Mouse (Mus musculus) limb, embryonic 15.5 days (tissue): ENCODE measurements around the gene Bmper. TPM values are rescaled to one million over a fixed set of nuclear protein-coding genes. Genes with fewer than 3 reads are reported as not detected.
A peak's percentile ranks its signal among the peaks of the same experiment; 100 is the strongest.

ENCODE experiments used
- ATAC-seq: fragments of 200-750 bp; cut with Nextera tagmentation; 2 replicates; pipeline ENCODE4 v1.8.0; 2017; ENCODE audit warnings: low read depth, moderate TSS enrichment; ENCODE audit not compliant: insufficient number of reproducible peaks, low FRiP score, low TSS enrichment
- H3K27ac ChIP-seq: fragments of 300-500 bp; sonication (generic); 2 replicates; pipeline ENCODE4 v1.5.1; 2015; ENCODE audit warnings: moderate library complexity, mild to moderate bottlenecking, inconsistent platforms
- H3K27me3 ChIP-seq: fragments of 300-500 bp; sonication (generic); 2 replicates; pipeline ENCODE4 v1.6.1; 2015; ENCODE audit warnings: inconsistent platforms
- H3K36me3 ChIP-seq: fragments of 300-500 bp; sonication (generic); 2 replicates; pipeline ENCODE4 v1.6.1; 2015; ENCODE audit warnings: inconsistent platforms
- H3K4me1 ChIP-seq: fragments of 300-500 bp; sonication (generic); 2 replicates; pipeline ENCODE4 v1.6.1; 2015; ENCODE audit warnings: inconsistent platforms
- H3K4me2 ChIP-seq: fragments of 300-500 bp; sonication (generic); 2 replicates; pipeline ENCODE4 v1.6.1; 2015; ENCODE audit warnings: mild to moderate bottlenecking, inconsistent platforms
- H3K4me3 ChIP-seq: fragments of 300-500 bp; sonication (generic); 2 replicates; pipeline ENCODE4 v1.5.1; 2015; ENCODE audit warnings: mild to moderate bottlenecking, inconsistent platforms
- H3K9ac ChIP-seq: fragments of 300-500 bp; sonication (generic); 2 replicates; pipeline ENCODE4 v1.6.1; 2015; ENCODE audit warnings: inconsistent platforms
- H3K9me3 ChIP-seq: fragments of 300-500 bp; sonication (generic); 2 replicates; pipeline ENCODE4 v1.6.1; 2016; ENCODE audit warnings: inconsistent platforms
- WGBS: fragments of 180-500 bp; shearing (Covaris S2); methylation state at CpG from one replicate; pipeline ENCODE4 v1.1.7; 2015; 5-methylcytosine and 5-hydroxymethylcytosine counted together
- polyA plus RNA-seq: library from polyadenylated mRNA; unstranded; fragments of >200 nt; fragmentation: Nextera tagmentation; extraction: Ambion mirVana; gene quantifications from 2 replicates; pipeline ENCODE4 v1.2.1, GENCODE M21; 2015

The Bmper gene
- polyA plus RNA-seq = 14.8 and 15.5 TPM in 2 replicates

GRCm38 (mm10) chr9:23222841-23223548, at the start of gene Bmper:
Gene Bmper, plus strand, starts transcription at chr9:23223076.
- peaks cover 45% of the 10 kb centered on the region for H3K27me3 ChIP-seq
- peak; percentile 81 for ATAC-seq
- under 1% methylated on average over 76 of the region's 86 CpGs for WGBS

GRCm38 (mm10) chr9:23177476-23177875, 45.4 kb upstream of the Bmper start:
- Histone ChIP-seq H3K27ac (no peak overlapping the region), H3K4me1 (no peaks in the 10 kb centered on the region), H3K4me3 (no peak overlapping the region), H3K36me3 (no peaks in the 10 kb centered on the region), H3K4me2 (no peak overlapping the region), H3K9ac (no peak overlapping the region), H3K27me3 (no peaks in the 10 kb centered on the region), H3K9me3 (no peaks in the 10 kb centered on the region)
- 73% methylated on average over 4 of the region's 4 CpGs for WGBS
- ATAC-seq = no peak

More at GRCm38 (mm10) chr9:23222841-23223548, at the start of gene Bmper:
- Histone ChIP-seq H3K9me3 (no peaks in the 10 kb centered on the region), H3K4me3 (peak within 1 kb of the TSS; percentile 68), H3K4me2 (peak within 1 kb of the TSS; percentile 97), H3K27ac (peak within 1 kb of the TSS; percentile 78), H3K36me3 (no peaks in the 10 kb centered on the region), H3K4me1 (peaks cover 20% of the 10 kb centered on the region), H3K9ac (peak within 1 kb of the TSS; percentile 60)

GRCm38 (mm10) chr9:23187181-23187580, 35.7 kb upstream of the Bmper start:
- Histone ChIP-seq H3K4me2 (no peak overlapping the region), H3K27ac (no peak overlapping the region), H3K9me3 (no peaks in the 10 kb centered on the region), H3K4me1 (no peaks in the 10 kb centered on the region), H3K4me3 (no peak overlapping the region), H3K9ac (no peak overlapping the region), H3K36me3 (no peaks in the 10 kb centered on the region), H3K27me3 (no peaks in the 10 kb centered on the region)
- ATAC-seq = no peak
- 77% methylated on average over 4 of the region's 4 CpGs for WGBS

- 60% methylated on average over 4 of the region's 4 CpGs for WGBS
- Histone ChIP-seq H3K9ac (no peak overlapping the region), H3K4me3 (no peak overlapping the region), H3K4me2 (no peak overlapping the region), H3K36me3 (no peaks in the 10 kb centered on the region), H3K27ac (no peak overlapping the region), H3K4me1 (no peaks in the 10 kb centered on the region), H3K9me3 (no peaks in the 10 kb centered on the region), H3K27me3 (no peaks in the 10 kb centered on the region)
- ATAC-seq = no peak
These were observed 34.7 kb upstream of the Bmper start for GRCm38 (mm10) chr9:23188136-23188535.

GRCm38 (mm10) chr9:23190950-23191349, 31.9 kb upstream of the Bmper start:
- Histone ChIP-seq H3K9me3 (no peaks in the 10 kb centered on the region), H3K27me3 (no peaks in the 10 kb centered on the region), H3K27ac (no peak overlapping the region), H3K36me3 (no peaks in the 10 kb centered on the region), H3K9ac (no peak overlapping the region), H3K4me2 (no peak overlapping the region), H3K4me3 (no peak overlapping the region), H3K4me1 (no peaks in the 10 kb centered on the region)
- no peak for ATAC-seq
- 26% methylated on average over 1 of the region's 1 CpGs for WGBS

DNA sequence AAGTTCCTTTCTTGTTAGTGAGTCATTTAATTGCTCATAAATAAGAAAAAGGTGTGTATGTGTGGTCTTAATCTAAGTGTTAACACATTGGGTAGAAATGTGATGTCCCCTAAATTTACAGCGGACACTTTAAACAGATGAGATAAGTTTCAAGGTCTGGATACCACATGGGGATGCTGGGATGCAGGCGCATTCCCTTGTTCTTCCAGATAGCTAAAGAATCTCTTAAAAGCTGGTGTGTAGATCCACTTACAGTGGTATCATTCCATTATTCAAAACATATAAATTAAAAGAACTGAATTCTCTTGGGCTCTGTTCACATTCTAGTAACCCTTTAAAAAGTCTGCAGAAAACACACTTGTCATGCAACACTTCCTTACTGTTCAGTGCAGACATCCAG, 31.4 kb upstream of the Bmper start:
- H3K9ac ChIP-seq = no peak overlapping the region
- no peaks in the 10 kb centered on the region for H3K36me3 ChIP-seq
- no peak overlapping the region for H3K27ac ChIP-seq
- H3K27me3 ChIP-seq = no peaks in the 10 kb centered on the region
- no peaks in the 10 kb centered on the region for H3K4me1 ChIP-seq
- H3K4me2 ChIP-seq = no peak overlapping the region
- H3K9me3 ChIP-seq = no peaks in the 10 kb centered on the region
- no peak overlapping the region for H3K4me3 ChIP-seq
- WGBS = 46% methylated on average over 2 of the region's 2 CpGs
- ATAC-seq = no peak

- WGBS = 74% methylated on average over 3 of the region's 3 CpGs
These were observed 30.1 kb upstream of the Bmper start for GRCm38 (mm10) chr9:23192567-23193331.

GRCm38 (mm10) chr9:23198996-23199395, 23.9 kb upstream of the Bmper start:
- H3K27me3 ChIP-seq = peaks cover 10% of the 10 kb centered on the region
- H3K36me3 ChIP-seq = no peaks in the 10 kb centered on the region
- H3K9me3 ChIP-seq = no peaks in the 10 kb centered on the region
- H3K4me1 ChIP-seq = peaks cover 2% of the 10 kb centered on the region; the same call in 1 of the 2 replicates
- no peak for ATAC-seq
- 93% methylated on average over 4 of the region's 4 CpGs for WGBS
- H3K4me2 ChIP-seq = no peak overlapping the region
- H3K27ac ChIP-seq = no peak overlapping the region
- no peak overlapping the region for H3K4me3 ChIP-seq
- H3K9ac ChIP-seq = no peak overlapping the region

More at GRCm38 (mm10) chr9:23192567-23193331, 30.1 kb upstream of the Bmper start:
- H3K9me3 ChIP-seq = no peaks in the 10 kb centered on the region
- H3K4me1 ChIP-seq = no peaks in the 10 kb centered on the region
- no peak for ATAC-seq
- no peak overlapping the region for H3K9ac ChIP-seq
- H3K4me3 ChIP-seq = no peak overlapping the region
- H3K27me3 ChIP-seq = no peaks in the 10 kb centered on the region
- no peaks in the 10 kb centered on the region for H3K36me3 ChIP-seq
- no peak overlapping the region for H3K4me2 ChIP-seq
- no peak overlapping the region for H3K27ac ChIP-seq

- no peak overlapping the region for H3K4me3 ChIP-seq
- H3K9ac ChIP-seq = no peak overlapping the region
- peaks cover 12% of the 10 kb centered on the region for H3K27me3 ChIP-seq
- peaks cover 10% of the 10 kb centered on the region for H3K4me1 ChIP-seq
- no peak for ATAC-seq
- no peaks in the 10 kb centered on the region for H3K36me3 ChIP-seq
- H3K4me2 ChIP-seq = no peak overlapping the region
- WGBS = 85% methylated on average over 1 of the region's 1 CpGs
- H3K27ac ChIP-seq = no peak overlapping the region
- no peaks in the 10 kb centered on the region for H3K9me3 ChIP-seq
These were observed 23.0 kb upstream of the Bmper start for GRCm38 (mm10) chr9:23199841-23200240.

GRCm38 (mm10) chr9:23200828-23201227, 22.0 kb upstream of the Bmper start:
- Histone ChIP-seq H3K27ac (no peak overlapping the region), H3K9me3 (no peaks in the 10 kb centered on the region), H3K4me1 (peaks cover 10% of the 10 kb centered on the region), H3K27me3 (peaks cover 13% of the 10 kb centered on the region), H3K9ac (no peak overlapping the region), H3K4me3 (no peak overlapping the region), H3K4me2 (no peak overlapping the region), H3K36me3 (no peaks in the 10 kb centered on the region)
- ATAC-seq = no peak
- WGBS = 73% methylated on average over 4 of the region's 4 CpGs

- WGBS = 81% methylated on average over 4 of the region's 4 CpGs
- no peak overlapping the region for H3K27ac ChIP-seq
- no peak for ATAC-seq
- no peaks in the 10 kb centered on the region for H3K9me3 ChIP-seq
- H3K9ac ChIP-seq = no peak overlapping the region
- no peak overlapping the region for H3K4me2 ChIP-seq
- H3K4me1 ChIP-seq = peaks cover 10% of the 10 kb centered on the region
- no peak overlapping the region for H3K4me3 ChIP-seq
- H3K27me3 ChIP-seq = peaks cover 13% of the 10 kb centered on the region
- no peaks in the 10 kb centered on the region for H3K36me3 ChIP-seq
These were observed 20.4 kb upstream of the Bmper start for GRCm38 (mm10) chr9:23202431-23202830.
